Comparison of ENCODE assay signal across 9 mouse cellular contexts in genomic region chr17:9725704-9726469, GRCm38 (mm10). TPM values are rescaled to one million over a fixed set of nuclear protein-coding genes. Genes with fewer than 3 reads are reported as not detected.
DNase-seq lines count a peak whose midpoint lies in the region; ATAC-seq lines count a peak whose summit lies in the region.
"Had no signal": no experiment of that assay in that cellular context is flagged by ENCODE, and none has a peak within 500 bp of the region (broad histone marks: within the 10 kb centered on the region; RNA-seq: fewer than 3 reads in every experiment).

No protein-coding gene starts in this region.

- no peaks in the 10 kb centered on the region for H3K4me1 ChIP-seq in limb, embryonic 15.5 days
- no peaks in the 10 kb centered on the region for H3K4me1 ChIP-seq in limb, embryonic 10.5 days
- H3K4me1 ChIP-seq in forebrain, embryonic 14.5 days (ENCODE audit: control insufficient read depth, insufficient read depth, low read length), result peaks cover 19% of the 10 kb centered on the region
- H3K4me1 ChIP-seq in neural tube, embryonic 13.5 days (replicated peaks), result peaks cover 44% of the 10 kb centered on the region
- H3K4me1 ChIP-seq in heart, embryonic 10.5 days, result 0 out of 2 replicates have a peak, but pooled peaks cover 2% of the 10 kb centered on the region
- H3K4me1 ChIP-seq: embryonic facial prominence, embryonic 13.5 days had no signal

- DNase-seq in limb, embryonic 10.5 days (ENCODE audit: low spot score), result no peak
- DNase-seq in forebrain, embryonic 14.5 days (ENCODE audit: low spot score), result peak; percentile 88
- DNase-seq in layer of hippocampus, postnatal 36 days, result peak; percentile 46 to 69
- no peak for DNase-seq in heart, embryonic 10.5 days (ENCODE audit: low spot score)

- no peaks in the 10 kb centered on the region for H3K9me3 ChIP-seq in limb, embryonic 15.5 days
- no peaks in the 10 kb centered on the region for H3K9me3 ChIP-seq in limb, embryonic 10.5 days (replicated peaks)
- H3K9me3 ChIP-seq in forebrain, embryonic 14.5 days (replicated peaks; ENCODE audit: control insufficient read depth, low read length), result no peaks in the 10 kb centered on the region
- H3K9me3 ChIP-seq in neural tube, embryonic 13.5 days, result no peaks in the 10 kb centered on the region
- H3K9me3 ChIP-seq in heart, embryonic 10.5 days, result no peaks in the 10 kb centered on the region
- H3K9me3 ChIP-seq: embryonic facial prominence, embryonic 13.5 days had no signal

- H3K9ac ChIP-seq in limb, embryonic 15.5 days, result no peak overlapping the region
- H3K9ac ChIP-seq in forebrain, embryonic 14.5 days (ENCODE audit: low read length), result no peak overlapping the region
- H3K9ac ChIP-seq in neural tube, embryonic 13.5 days, result no peak overlapping the region
- H3K9ac ChIP-seq: embryonic facial prominence, embryonic 13.5 days had no signal

- 0 out of 2 replicates have a peak, but pooled peaks have one; percentile 24 for ATAC-seq in limb, embryonic 15.5 days (ENCODE audit: insufficient number of reproducible peaks, low FRiP score, low TSS enrichment, low read depth)
- peak; percentile 80 for ATAC-seq in forebrain, embryonic 14.5 days
- peak; percentile 89 for ATAC-seq in neural tube, embryonic 13.5 days (ENCODE audit: low read depth)
- no peak for ATAC-seq in erythroid progenitor cell, adult 5-6 weeks (replicated peaks; ENCODE audit: low FRiP score, poor library complexity, severe bottlenecking)
- no peak for ATAC-seq in CD4-positive, CD25-positive, alpha-beta regulatory T cell, adult 4 months

- no peak overlapping the region for H3K4me3 ChIP-seq in limb, embryonic 15.5 days
- H3K4me3 ChIP-seq in limb, embryonic 10.5 days, result no peak overlapping the region
- H3K4me3 ChIP-seq in forebrain, embryonic 14.5 days (ENCODE audit: low read depth, low read length), result no peak overlapping the region
- no peak overlapping the region for H3K4me3 ChIP-seq in neural tube, embryonic 13.5 days
- no peak overlapping the region for H3K4me3 ChIP-seq in heart, embryonic 10.5 days
- H3K4me3 ChIP-seq: embryonic facial prominence, embryonic 13.5 days had no signal

- H3K27me3 ChIP-seq in limb, embryonic 15.5 days, result no peaks in the 10 kb centered on the region
- H3K27me3 ChIP-seq in limb, embryonic 10.5 days (ENCODE audit: low read depth, poor library complexity, severe bottlenecking), result no peaks in the 10 kb centered on the region
- no peaks in the 10 kb centered on the region for H3K27me3 ChIP-seq in forebrain, embryonic 14.5 days (replicated peaks; ENCODE audit: control insufficient read depth, insufficient read depth, low read length)
- H3K27me3 ChIP-seq in neural tube, embryonic 13.5 days, result no peaks in the 10 kb centered on the region
- H3K27me3 ChIP-seq in heart, embryonic 10.5 days (ENCODE audit: insufficient read depth, poor library complexity, severe bottlenecking), result no peaks in the 10 kb centered on the region; the same call in 1 of the 2 replicates
- H3K27me3 ChIP-seq: embryonic facial prominence, embryonic 13.5 days had no signal

- no peaks in the 10 kb centered on the region for H3K36me3 ChIP-seq in limb, embryonic 15.5 days
- no peaks in the 10 kb centered on the region for H3K36me3 ChIP-seq in limb, embryonic 10.5 days
- H3K36me3 ChIP-seq in forebrain, embryonic 14.5 days (ENCODE audit: control insufficient read depth, insufficient read depth, low read length), result no peaks in the 10 kb centered on the region
- H3K36me3 ChIP-seq in neural tube, embryonic 13.5 days, result no peaks in the 10 kb centered on the region
- no peaks in the 10 kb centered on the region for H3K36me3 ChIP-seq in heart, embryonic 10.5 days
- H3K36me3 ChIP-seq: embryonic facial prominence, embryonic 13.5 days had no signal

- no peak overlapping the region for H3K4me2 ChIP-seq in limb, embryonic 15.5 days
- no peak overlapping the region for H3K4me2 ChIP-seq in forebrain, embryonic 14.5 days (ENCODE audit: low read length)
- H3K4me2 ChIP-seq in neural tube, embryonic 13.5 days, result no peak overlapping the region
- H3K4me2 ChIP-seq: embryonic facial prominence, embryonic 13.5 days had no signal

- no peak overlapping the region for H3K27ac ChIP-seq in limb, embryonic 15.5 days
- no peak overlapping the region for H3K27ac ChIP-seq in limb, embryonic 10.5 days
- peak overlapping the region; percentile 56 for H3K27ac ChIP-seq in forebrain, embryonic 14.5 days (ENCODE audit: low read depth, low read length)
- H3K27ac ChIP-seq in neural tube, embryonic 13.5 days (replicated peaks), result peak overlapping the region; percentile 85
- no peak overlapping the region for H3K27ac ChIP-seq in heart, embryonic 10.5 days
- H3K27ac ChIP-seq: embryonic facial prominence, embryonic 13.5 days had no signal

- WGBS in limb, embryonic 15.5 days, result 69% methylated on average over 10 of the region's 10 CpGs
- WGBS in limb, embryonic 10.5 days, result 79% methylated on average over 10 of the region's 10 CpGs
- WGBS in forebrain, embryonic 14.5 days, result 13% methylated on average over 10 of the region's 10 CpGs
- WGBS in neural tube, embryonic 13.5 days, result 19% methylated on average over 10 of the region's 10 CpGs
- WGBS in heart, embryonic 10.5 days, result 72% methylated on average over 10 of the region's 10 CpGs

RNA-seq across cellular contexts. Expression of gene Pabpc6, which starts 56.4 kb away (rescaled TPM):
- not detected in 2 replicates for polyA plus RNA-seq in limb, embryonic 15.5 days (2015; fragmentation: Nextera tagmentation; extraction: Ambion mirVana)
- polyA plus RNA-seq in limb, embryonic 10.5 days (2016; fragmentation: Nextera tagmentation; extraction: Ambion mirVana), result not detected in 2 replicates
- polyA plus RNA-seq in forebrain, embryonic 14.5 days (2014; fragmentation: Nextera tagmentation; extraction: Ambion mirVana), result not detected in 2 replicates
- total RNA-seq in layer of hippocampus, postnatal 36 days (2021), result under 1 TPM in 1 of 2 experiments, not detected in 1; 0.10 TPM
- polyA plus RNA-seq in neural tube, embryonic 13.5 days (2015; fragmentation: Nextera tagmentation; extraction: Ambion mirVana), result not detected in 2 replicates
- not detected in 2 replicates for total RNA-seq in erythroid progenitor cell, adult 5-6 weeks (2015; ENCODE audit: low replicate concordance)
- total RNA-seq in erythroid progenitor cell, adult 5-6 weeks (2017; ENCODE audit: low replicate concordance), result not detected in 2 replicates
- polyA plus RNA-seq in CD4-positive, CD25-positive, alpha-beta regulatory T cell, adult 4 months (2017; shearing (Covaris generic)), result not detected
- not detected in 2 replicates for polyA plus RNA-seq in heart, embryonic 10.5 days (2016; fragmentation: Nextera tagmentation; extraction: Ambion mirVana)
- polyA plus RNA-seq: embryonic facial prominence, embryonic 13.5 days had no signal

Comparison
In these comparisons a context has a peak if more than half of its experiments do, and no peak if none do; other contexts are left out.
1. ATAC-seq: peak in limb, embryonic 15.5 days (single experiment), forebrain, embryonic 14.5 days (single experiment) and neural tube, embryonic 13.5 days (single experiment); none in erythroid progenitor cell, adult 5-6 weeks (single experiment) and CD4-positive, CD25-positive, alpha-beta regulatory T cell, adult 4 months (single experiment).
2. H3K27ac ChIP-seq: peak in forebrain, embryonic 14.5 days (single experiment) and neural tube, embryonic 13.5 days (single experiment); none in limb, embryonic 15.5 days (single experiment), limb, embryonic 10.5 days (single experiment) and heart, embryonic 10.5 days (single experiment).
3. DNase-seq: peak in forebrain, embryonic 14.5 days (single experiment) and layer of hippocampus, postnatal 36 days (2 of 2); none in limb, embryonic 10.5 days (single experiment) and heart, embryonic 10.5 days (single experiment).